Mouse (Mus musculus) neural tube, embryonic 11.5 days (tissue): ENCODE data around the gene Tspan12. TPM values are rescaled to one million over a fixed set of nuclear protein-coding genes. Genes with fewer than 3 reads are reported as not detected.

Source experiments
- ATAC-seq: fragments of 200-750 bp; cut with Nextera tagmentation; 2 replicates; pipeline ENCODE4 v1.8.0; 2017; ENCODE audit warnings: moderate number of reproducible peaks, mild to moderate bottlenecking, moderate TSS enrichment, moderate library complexity; ENCODE audit not compliant: insufficient read depth, low FRiP score, low TSS enrichment
- DNase-seq: peaks from one replicate; pipeline ENCODE4 v3.0.0-alpha.2; 2015; ENCODE audit warnings: low spot score
- H3K27ac ChIP-seq: fragments of 300-500 bp; sonication (generic); 2 replicates; pipeline ENCODE4 v1.5.1; 2014; ENCODE audit warnings: low read depth, mild to moderate bottlenecking, low read length
- H3K27me3 ChIP-seq: fragments of 300-500 bp; sonication (generic); 2 replicates; pipeline ENCODE4 v1.6.1; 2014; ENCODE audit warnings: mild to moderate bottlenecking, low read length, mixed read lengths; ENCODE audit not compliant: control insufficient read depth, insufficient read depth
- H3K36me3 ChIP-seq: fragments of 300-500 bp; sonication (generic); 2 replicates; pipeline ENCODE4 v1.6.1; 2014; ENCODE audit warnings: mild to moderate bottlenecking, low read length, moderate library complexity, mixed read lengths; ENCODE audit not compliant: control insufficient read depth, insufficient read depth
- H3K4me1 ChIP-seq: fragments of 300-500 bp; sonication (generic); 2 replicates; pipeline ENCODE4 v1.6.1; 2014; ENCODE audit warnings: low read length, mixed read lengths; ENCODE audit not compliant: control insufficient read depth, insufficient read depth
- H3K4me2 ChIP-seq: fragments of 300-500 bp; sonication (generic); 2 replicates; pipeline ENCODE4 v1.6.1; 2014; ENCODE audit warnings: low read depth, mild to moderate bottlenecking, moderate library complexity
- H3K4me3 ChIP-seq: fragments of 300-500 bp; sonication (generic); 2 replicates; pipeline ENCODE4 v1.5.1; 2014; ENCODE audit warnings: low read depth, low read length
- H3K9ac ChIP-seq: fragments of 300-500 bp; sonication (generic); 2 replicates; pipeline ENCODE4 v1.6.1; 2014; ENCODE audit warnings: mild to moderate bottlenecking, low read length
- H3K9me3 ChIP-seq: fragments of 300-500 bp; sonication (generic); 2 replicates; pipeline ENCODE4 v1.6.1; 2016; ENCODE audit warnings: low read length; ENCODE audit not compliant: control insufficient read depth
- WGBS: fragments of 180-500 bp; shearing (Covaris S2); extraction: QIAGEN DNeasy Blood & Tissue Kit; methylation state at CpG from one replicate; pipeline ENCODE4 v1.1.7; 2014; 5-methylcytosine and 5-hydroxymethylcytosine counted together
- polyA plus RNA-seq: library from polyadenylated mRNA; unstranded; fragments of >200 nt; fragmentation: Nextera tagmentation; extraction: Ambion mirVana; gene quantifications from 2 replicates; pipeline ENCODE4 v1.2.1, GENCODE M21; 2014

Gene Tspan12
- polyA plus RNA-seq, 1 experiment from 2014 or later, result 70.5 TPM

DNA sequence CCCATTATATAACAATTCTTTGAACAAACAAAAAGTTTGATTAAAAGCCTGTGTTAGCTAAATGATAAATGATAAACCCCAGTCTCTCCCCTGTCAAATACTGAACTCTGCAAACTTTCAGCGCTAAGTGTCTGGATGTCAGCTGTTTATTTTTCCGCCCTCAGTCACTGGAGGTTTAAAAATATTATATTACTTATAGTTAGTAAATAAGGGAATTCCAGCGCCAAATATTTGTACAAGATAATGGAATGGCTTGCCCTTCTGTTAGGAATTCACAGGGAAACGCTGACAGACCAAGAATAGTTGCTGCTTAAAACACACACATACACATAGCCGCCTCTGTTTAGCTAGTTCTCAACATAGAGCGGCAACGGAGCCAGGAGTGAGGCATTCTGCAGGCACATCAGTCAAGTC, 29.6 kb downstream of the Tspan12 start:
- Histone ChIP-seq H3K4me2 (no peak overlapping the region), H3K4me1 (no peaks in the 10 kb centered on the region), H3K4me3 (no peak overlapping the region), H3K9ac (no peak overlapping the region), H3K27ac (no peak overlapping the region), H3K9me3 (no peaks in the 10 kb centered on the region), H3K27me3 (no peaks in the 10 kb centered on the region), H3K36me3 (no peaks in the 10 kb centered on the region)
- 80% methylated on average over 7 of the region's 7 CpGs for WGBS
- no peak for ATAC-seq
- no peak for DNase-seq

DNA sequence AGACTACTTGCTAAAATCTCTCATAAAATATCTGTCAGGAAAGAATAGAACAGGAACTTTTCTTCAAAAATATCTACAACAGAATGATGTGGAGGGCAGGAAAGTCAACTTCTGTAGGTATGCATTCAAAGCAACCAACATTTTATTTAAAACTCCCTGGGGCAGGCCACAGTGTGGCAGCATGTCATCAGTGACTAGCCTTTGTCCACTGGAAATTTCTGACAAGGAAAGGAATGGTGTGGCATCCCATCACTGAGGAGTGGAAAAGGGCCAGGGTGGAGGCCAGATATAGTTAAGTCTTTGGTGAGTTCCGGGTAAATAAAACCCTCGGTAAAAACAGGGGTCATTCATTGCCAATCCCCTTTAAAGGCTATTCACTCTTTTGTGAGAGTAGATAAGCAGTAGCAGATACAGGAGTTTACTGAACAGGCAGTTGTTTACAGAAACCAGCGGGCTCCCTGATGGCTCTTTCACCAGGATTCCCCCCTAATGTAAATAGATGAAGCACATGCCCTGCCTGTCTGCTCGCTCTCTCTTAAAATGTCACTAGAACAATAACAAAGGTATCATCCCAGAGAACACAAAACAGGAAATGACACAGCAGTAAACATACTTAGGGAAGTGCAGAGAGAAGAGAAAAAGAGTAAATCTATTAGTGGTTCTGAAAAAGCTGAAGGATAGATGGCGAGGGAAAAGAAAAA, 34.1 kb downstream of the Tspan12 start:
- Histone ChIP-seq H3K27ac (no peak overlapping the region), H3K9me3 (no peaks in the 10 kb centered on the region), H3K9ac (no peak overlapping the region), H3K4me2 (no peak overlapping the region), H3K4me3 (no peak overlapping the region), H3K27me3 (no peaks in the 10 kb centered on the region), H3K4me1 (no peaks in the 10 kb centered on the region), H3K36me3 (no peaks in the 10 kb centered on the region)
- ATAC-seq, result no peak
- DNase-seq, result no peak
- WGBS, result 31% methylated on average over 5 of the region's 5 CpGs

DNA sequence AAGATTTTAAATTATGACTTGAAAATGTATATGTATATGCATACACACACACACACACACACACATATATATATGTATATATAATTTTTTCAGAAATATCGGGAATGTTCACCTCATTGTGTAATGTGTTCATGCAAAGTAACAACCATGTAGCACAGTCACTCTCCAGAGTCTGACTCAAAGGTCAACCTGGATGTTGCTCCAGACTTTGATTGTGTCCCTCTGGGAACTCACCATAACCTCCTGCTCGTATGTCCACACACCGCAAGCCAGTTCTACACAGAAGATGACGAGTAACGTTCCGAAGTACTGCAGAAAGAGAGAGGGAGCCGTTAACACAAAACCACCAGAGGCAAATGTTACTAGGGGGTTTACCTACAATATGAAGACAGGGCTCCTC, 46.3 kb downstream of the Tspan12 start:
- no peaks in the 10 kb centered on the region for H3K9me3 ChIP-seq
- H3K4me3 ChIP-seq, result no peak overlapping the region
- H3K36me3 ChIP-seq, result no peaks in the 10 kb centered on the region
- H3K4me2 ChIP-seq, result no peak overlapping the region
- ATAC-seq (no peak), DNase-seq (no peak)
- H3K27ac ChIP-seq, result no peak overlapping the region
- no peak overlapping the region for H3K9ac ChIP-seq
- no peaks in the 10 kb centered on the region for H3K4me1 ChIP-seq
- WGBS, result 89% methylated on average over 7 of the region's 7 CpGs
- H3K27me3 ChIP-seq, result no peaks in the 10 kb centered on the region

DNA sequence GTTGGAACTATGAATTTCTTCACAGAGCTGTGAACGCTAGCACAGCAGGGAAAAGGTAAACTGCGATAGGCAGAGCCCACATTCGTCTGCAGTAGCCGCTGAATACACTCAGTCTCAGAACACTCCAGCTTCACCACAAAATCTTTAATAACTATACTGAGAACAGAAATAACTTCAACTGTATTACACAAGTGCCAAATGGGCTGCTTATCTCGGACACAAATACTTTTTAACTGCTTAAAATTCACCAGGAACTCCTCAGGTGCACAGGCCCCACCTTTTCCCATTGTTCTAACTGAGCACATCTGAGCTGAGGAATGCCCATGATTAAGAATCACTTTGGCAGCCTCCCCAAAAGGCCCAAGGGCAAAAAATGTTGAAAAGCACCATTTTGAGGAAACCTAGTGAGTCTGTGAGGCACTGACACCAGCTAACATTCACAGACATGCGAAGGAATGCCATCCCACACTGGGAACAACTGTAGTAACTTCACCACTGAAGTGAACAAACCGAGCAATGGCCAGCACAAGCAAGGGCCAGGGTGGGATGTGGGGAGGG, 47.2 kb downstream of the Tspan12 start:
- no peak for DNase-seq
- H3K9ac ChIP-seq, result no peak overlapping the region
- no peak overlapping the region for H3K4me3 ChIP-seq
- ATAC-seq, result no peak
- H3K9me3 ChIP-seq, result no peaks in the 10 kb centered on the region
- H3K27me3 ChIP-seq, result no peaks in the 10 kb centered on the region
- H3K4me2 ChIP-seq, result no peak overlapping the region
- 78% methylated on average over 7 of the region's 7 CpGs for whole genome bisulfite sequencing
- no peaks in the 10 kb centered on the region for H3K4me1 ChIP-seq
- H3K36me3 ChIP-seq, result no peaks in the 10 kb centered on the region
- no peak overlapping the region for H3K27ac ChIP-seq

DNA sequence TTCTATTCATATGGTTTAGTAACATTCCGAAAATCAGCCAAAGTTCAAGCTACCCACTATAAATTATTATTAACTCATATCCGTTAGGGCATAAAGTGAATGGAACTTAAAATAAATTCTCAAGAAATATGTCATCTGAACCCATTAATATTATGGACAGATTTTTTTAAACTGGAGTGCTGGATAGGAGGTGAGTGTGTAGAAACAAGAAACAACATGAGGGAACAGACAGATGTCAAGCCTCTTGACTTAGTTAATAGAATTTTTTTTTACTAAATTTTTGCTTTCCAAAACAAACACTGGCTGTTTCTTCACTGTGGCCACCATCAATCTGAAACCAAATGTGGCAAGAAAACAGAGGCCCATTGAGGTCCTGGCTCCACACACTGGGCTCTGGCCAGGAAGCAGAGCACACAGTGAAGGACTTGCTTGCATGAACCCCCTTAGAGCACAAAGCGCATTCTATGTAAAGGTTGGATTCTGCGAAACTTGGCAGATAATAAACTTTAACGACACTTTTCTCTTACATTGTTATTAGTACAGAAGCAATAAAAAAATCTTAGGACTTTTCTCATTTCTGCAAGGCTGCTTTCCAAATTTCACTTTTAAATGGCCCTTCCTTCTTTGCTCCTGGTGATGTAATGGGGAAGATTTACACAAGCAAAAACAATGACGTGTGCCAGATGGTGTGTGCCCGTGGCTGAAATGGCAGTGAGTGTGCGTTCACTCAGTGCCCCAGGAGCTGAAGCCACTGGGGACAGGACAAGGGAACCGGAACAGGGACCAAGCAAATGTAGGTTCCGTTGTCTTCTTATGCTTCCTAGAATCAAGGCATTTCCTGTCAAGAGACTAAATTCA, 48.6 kb downstream of the Tspan12 start:
- Histone ChIP-seq H3K4me3 (no peak overlapping the region), H3K9me3 (no peaks in the 10 kb centered on the region), H3K27me3 (no peaks in the 10 kb centered on the region), H3K4me2 (no peak overlapping the region), H3K36me3 (no peaks in the 10 kb centered on the region), H3K9ac (no peak overlapping the region), H3K27ac (no peak overlapping the region), H3K4me1 (no peaks in the 10 kb centered on the region)
- 72% methylated on average over 10 of the region's 10 CpGs for WGBS
- ATAC-seq (no peak; the same call in 1 of the 2 replicates), DNase-seq (no peak)

DNA sequence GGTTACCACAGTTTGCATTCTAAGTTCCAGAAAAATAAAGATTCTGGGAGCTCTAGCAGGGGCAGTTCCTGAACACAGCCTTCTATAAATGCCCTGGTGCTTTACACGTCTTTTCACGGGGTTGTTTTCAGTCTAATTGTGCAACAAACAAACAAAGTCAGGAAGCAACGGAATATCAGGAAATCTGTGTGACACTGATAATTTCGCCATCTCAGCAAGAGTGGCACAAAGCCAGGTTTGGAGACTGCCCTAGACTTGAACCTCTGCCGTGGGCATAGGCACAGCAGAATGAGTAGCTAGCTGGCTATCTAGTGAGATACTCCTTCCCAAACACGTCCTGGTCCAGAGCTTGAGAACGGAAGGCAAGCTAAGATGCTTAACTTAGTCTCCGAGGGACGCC, 53.7 kb downstream of the Tspan12 start:
- Histone ChIP-seq H3K9ac (no peak overlapping the region), H3K4me1 (no peaks in the 10 kb centered on the region), H3K4me2 (no peak overlapping the region), H3K27me3 (no peaks in the 10 kb centered on the region), H3K9me3 (no peaks in the 10 kb centered on the region), H3K27ac (no peak overlapping the region), H3K4me3 (no peak overlapping the region), H3K36me3 (no peaks in the 10 kb centered on the region)
- 90% methylated on average over 9 of the region's 9 CpGs for WGBS
- no peak for ATAC-seq
- no peak for DNase-seq

DNA sequence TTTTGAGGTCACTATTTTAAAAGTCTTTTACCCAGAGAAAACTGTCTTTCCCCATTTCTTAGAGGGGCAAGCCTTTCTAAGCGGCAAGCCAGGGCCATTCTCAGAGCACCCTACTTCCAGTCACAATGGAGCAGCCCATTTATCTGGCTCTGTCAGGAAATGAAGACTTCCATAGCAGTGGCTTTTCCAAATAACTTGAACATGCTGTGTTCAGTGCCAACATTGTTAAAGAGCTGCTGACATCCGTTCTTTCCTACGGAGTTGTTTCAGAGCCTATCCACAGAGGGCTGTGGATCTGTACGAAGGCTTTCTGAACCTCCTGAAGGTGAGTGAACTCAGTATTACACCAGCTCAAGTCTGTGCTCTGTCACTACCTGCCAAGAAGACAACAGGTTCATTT, 55.2 kb downstream of the Tspan12 start:
- H3K4me2 ChIP-seq, result no peak overlapping the region
- no peaks in the 10 kb centered on the region for H3K36me3 ChIP-seq
- ATAC-seq (no peak), DNase-seq (no peak)
- H3K9me3 ChIP-seq, result no peaks in the 10 kb centered on the region
- 91% methylated on average over 4 of the region's 4 CpGs for WGBS
- no peak overlapping the region for H3K27ac ChIP-seq
- H3K27me3 ChIP-seq, result no peaks in the 10 kb centered on the region
- no peak overlapping the region for H3K9ac ChIP-seq
- no peak overlapping the region for H3K4me3 ChIP-seq
- no peaks in the 10 kb centered on the region for H3K4me1 ChIP-seq

DNA sequence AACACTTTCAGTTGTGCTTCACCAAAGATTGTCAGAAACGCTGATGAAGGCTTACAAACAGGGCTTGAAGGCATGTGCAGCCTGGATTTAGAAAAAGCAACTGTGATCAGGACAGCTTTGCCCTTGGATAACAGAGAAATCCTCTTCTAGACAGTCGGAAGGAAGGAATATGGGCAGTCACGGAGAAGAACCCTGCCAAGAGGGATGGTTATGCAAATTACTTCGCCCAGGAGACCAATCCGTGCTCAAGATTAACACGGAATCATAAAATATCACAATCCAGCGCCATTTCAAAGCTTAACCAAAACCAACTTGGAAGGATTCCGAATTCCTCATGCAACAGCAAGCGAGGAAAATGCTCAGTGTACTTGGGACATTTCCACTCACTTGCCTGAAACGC, 55.9 kb downstream of the Tspan12 start:
- Histone ChIP-seq H3K36me3 (no peaks in the 10 kb centered on the region), H3K4me2 (no peak overlapping the region), H3K9me3 (no peaks in the 10 kb centered on the region), H3K27ac (no peak overlapping the region), H3K4me1 (no peaks in the 10 kb centered on the region), H3K9ac (no peak overlapping the region), H3K27me3 (no peaks in the 10 kb centered on the region), H3K4me3 (no peak overlapping the region)
- DNase-seq (no peak), ATAC-seq (no peak)
- 88% methylated on average over 10 of the region's 10 CpGs for WGBS
